Mouse (Mus musculus) urinary bladder, adult 2 months (tissue): ENCODE results near the gene Jarid2. TPM values are rescaled to one million over a fixed set of nuclear protein-coding genes. Genes with fewer than 3 reads are reported as not detected.

Experiments
- DNase-seq: peaks from one replicate; pipeline ENCODE4 v3.0.0; 2022; ENCODE audit warnings: low spot score
- polyA plus RNA-seq: library from polyadenylated mRNA; depleted of rRNA; stranded (reverse); fragments of >200 nt; gene quantifications from 2 replicates; pipeline ENCODE4 v1.2.3, GENCODE M21; 2012

Gene Jarid2
- polyA plus RNA-seq, 1 experiment = 15.2 TPM

DNA sequence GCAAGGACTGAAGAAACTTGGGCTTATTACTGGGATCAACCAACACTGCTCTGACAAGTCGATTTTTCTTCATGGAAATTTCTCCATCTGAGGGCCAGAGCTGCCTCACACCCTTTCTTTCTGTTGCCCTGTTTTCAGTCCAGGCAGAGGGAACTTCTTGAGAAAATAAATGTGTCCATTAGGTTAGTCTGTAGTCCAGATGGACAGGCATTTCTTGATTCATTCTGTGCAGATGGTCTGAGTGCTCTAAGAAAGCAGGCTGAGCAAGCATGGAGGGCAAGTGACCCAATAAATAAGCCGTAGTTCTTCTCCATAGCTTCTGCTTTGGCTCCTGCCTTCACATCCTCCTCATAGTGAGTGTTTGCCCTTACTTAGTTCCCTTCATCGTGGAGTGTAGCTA is 46.1 kb downstream of the Jarid2 start:
- no peak for DNase-seq

DNA sequence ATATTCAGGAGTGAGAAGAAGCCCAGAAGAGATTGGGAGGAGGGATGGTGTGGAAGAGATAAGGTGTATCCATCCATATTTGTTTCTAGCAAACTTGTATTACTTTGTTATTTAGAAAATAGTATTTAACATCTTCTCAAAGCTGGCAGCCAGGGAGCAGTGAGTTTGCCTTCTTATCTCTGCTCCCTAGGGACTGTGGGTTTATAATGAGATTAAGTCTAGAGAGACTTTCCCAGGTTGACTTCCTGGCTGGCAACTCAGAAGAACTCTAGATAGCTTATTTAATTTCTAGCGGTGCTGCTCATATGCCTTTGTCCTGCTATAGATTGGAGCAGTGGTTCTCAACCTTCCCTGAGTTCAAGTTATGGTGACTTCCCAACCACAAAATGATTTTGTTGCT is 51.2 kb downstream of the Jarid2 start:
- no peak for DNase-seq

DNA sequence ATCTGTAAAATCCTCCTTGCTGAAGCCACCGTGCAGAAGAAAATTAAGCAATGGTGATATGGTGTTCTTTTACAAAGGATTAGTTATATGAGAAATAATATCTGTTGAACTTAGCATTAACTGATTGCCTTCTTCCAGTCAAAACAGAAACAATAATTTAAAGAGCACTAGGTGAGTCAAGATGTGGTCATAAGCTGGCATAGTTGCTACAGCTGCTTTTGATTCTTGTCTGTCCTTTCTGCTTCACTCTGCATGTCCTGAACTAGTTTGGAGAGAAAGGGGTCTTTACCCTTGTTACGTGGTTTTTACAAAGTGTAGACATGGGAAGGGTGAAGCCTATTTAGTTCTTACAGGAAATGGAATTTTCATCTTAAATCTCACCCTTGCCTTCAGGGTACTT is 51.9 kb downstream of the Jarid2 start:
- no peak for DNase-seq

DNA sequence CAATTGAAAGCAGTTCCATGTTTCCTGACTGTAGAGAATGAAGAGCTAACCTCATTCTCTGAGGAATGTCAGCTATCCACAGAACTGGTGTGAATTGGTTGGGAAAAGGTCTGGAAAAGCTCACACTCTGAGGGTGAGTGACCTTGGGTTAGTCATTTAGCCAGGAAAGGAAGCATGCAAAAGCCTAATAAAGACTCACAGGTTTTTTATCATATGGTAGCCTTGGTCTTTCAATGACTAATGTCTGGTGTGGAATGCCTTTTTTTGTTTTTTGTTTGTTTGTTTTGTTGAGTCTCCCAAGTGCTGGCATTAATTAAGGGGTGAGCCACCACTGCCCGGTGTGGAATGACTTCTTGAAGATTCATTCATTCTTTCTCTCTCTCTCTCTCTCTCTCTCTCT is 55.3 kb downstream of the Jarid2 start:
- DNase-seq = no peak

DNA sequence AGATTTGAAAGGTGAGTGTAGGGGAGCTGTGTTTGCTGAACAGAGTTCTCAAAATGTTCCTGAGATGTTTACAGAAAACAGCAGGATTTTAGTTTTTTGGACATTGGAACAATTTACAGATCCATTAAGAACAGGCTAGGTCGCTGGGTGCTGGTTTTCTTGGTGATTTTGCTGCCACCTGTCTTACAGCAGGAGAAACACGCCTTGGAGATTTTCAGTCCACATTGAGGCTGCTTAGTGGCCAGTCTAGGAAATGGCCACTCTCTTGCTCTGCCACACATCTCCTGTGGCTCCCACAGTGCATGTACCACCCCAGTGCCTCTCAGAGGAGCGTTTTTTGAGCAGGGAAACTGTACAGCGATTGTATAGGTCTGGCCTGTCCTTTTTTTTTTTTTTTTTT is 57.0 kb downstream of the Jarid2 start:
- no peak for DNase-seq

DNA sequence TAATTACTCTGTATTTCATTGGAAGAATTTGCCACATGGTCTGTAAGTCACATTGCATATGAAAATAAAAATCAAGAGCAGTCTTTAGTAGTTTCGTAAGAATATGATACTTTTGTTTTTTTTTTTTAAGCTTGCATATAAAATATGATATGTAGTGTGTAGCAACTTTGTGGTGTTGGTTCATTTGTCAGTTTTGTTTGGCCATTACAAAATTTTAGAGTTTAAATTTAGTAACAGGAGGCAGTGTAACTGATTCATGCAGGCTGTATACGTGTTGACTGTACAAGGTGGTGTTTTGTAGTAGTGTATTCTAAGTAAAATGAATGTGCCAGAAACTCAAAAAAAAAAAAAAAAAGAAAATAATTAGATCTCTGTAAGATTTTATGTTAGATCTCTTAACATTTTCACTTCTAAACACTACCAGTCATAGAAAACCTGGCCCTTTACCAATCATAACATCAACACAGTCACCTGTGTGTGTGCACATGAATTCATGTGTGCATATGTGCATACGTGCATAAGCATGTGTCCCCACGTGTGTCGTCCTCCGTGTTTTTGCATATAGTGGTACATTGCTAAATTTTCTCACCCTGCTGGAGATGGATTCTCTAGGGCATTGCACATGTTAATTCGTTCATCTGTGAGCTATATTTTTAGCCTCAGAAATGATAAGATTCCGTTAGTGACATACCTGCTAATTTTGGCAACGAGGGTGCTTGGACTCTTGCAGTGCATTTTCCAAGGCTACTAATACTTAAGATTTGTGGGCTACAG is 59.3 kb downstream of the Jarid2 start:
- DNase-seq = no peak

DNA sequence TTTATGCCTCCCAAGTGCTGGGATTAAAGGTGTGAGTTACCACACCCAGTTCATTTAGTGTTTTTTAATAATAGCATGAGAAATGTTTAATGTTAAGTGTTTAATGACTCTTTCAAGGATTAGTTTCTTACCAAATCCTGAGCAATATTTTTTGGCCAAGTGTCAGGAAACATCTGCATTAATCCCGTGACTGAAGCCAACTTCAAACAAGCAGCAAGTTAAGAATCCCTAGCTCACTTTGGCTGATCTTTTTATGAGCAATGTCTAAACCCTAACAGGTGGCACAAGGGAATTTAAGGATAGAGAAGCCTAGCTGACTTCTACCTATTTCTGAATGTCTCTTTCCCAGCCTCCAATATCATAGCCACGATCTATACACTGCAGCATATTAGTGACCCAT is 60.7 kb downstream of the Jarid2 start:
- no peak for DNase-seq

DNA sequence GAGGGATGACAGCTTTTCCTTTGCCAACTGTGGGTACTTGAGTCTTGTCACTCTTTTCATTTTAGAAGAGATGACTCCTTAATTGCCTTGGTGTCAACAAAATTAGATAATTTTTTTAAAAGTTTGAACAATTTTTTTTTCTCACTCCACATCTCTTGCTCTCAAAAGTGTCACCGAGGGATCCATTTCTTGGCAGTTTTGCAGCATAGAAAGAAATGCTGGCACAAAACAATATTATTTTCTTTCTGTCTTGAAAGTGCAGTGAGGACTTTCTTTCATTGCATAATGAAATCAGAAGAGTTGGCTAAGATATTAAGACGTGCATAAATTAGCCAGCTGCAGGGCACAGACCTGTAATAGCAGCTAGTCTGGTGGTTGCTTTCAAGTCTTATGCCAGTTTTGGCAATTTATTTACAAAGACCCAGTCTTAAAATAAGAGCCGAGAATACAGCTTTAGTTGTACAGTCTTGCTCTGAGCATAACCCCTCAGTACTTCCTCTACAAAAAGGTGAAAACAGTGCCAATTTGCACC is 63.2 kb downstream of the Jarid2 start:
- DNase-seq = no peak

DNA sequence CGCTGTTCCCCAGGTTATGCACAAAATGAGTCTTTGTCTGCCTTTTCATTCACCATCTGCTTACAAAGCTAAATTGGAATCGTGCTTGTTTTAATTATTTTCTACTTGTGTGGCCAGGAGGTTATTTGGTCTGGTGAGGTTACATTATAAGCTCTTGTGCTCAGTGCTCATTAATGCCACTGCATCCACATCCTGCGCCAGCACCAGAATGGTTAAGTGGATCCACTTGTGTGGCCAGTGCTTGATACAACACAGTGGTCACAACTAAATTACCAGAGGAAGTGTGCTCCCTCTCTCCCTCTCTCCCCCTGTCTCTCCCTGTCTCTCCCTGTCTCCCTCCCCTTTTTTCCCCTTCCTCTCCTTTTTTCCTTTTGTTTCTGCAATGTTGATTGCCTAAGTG is 66.6 kb downstream of the Jarid2 start:
- DNase-seq = no peak

DNA sequence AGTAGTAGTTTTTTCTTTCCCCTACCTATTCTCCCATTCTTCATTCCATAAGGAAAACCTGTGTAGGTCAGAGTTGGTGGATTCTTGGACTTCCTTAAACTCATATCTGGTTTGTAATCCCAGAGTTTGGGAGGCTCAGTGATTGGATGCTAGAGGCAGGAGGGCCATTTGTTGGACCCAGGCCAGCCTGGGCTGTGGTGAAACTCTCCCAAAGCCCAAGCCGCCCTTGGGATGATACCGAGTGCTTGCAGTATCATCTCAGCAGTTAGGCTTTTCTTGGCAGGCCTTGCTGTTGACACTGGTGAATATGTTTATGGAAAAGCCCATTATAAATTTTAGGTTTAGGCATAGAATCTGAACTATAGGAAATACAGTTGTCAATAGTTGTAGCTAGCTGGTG is 67.5 kb downstream of the Jarid2 start:
- no peak for DNase-seq

DNA sequence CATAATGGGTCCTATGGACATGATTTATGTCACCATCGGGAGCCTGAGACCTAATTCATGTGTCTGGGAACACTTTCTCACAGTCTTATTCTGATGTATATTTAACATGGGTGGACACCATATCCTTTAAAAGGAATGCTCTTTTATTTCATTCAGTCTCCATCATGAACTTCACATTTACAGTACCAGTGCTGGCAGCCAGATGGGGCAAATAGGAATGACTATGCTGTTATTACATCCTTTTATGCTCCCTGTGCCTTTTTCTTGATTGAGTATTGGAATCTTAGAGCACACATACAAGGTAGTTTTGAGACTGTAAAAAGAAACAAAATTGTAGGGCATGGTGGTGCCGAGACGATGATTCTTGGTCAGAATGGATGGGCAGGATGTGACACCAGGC is 69.0 kb downstream of the Jarid2 start:
- no peak for DNase-seq

DNA sequence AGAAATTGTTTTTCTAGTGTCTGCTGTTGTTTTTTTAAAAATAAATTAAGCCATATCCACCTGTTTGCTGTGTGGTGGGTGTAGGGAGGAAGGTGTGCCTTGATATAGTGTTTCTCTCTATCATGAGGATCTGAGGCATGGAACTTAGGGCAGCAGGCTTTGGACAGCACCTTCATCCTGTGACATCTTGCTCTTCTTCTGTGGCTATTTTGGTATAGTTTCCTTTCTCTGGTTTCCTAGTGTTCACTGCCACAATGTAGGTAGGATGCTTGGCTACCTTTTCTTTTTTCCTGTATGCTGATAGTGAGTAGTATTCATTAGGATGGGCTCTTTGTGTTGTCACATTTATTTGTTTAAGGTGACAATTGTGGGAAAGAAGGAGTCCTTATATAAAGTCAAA is 69.9 kb downstream of the Jarid2 start:
- DNase-seq = no peak

DNA sequence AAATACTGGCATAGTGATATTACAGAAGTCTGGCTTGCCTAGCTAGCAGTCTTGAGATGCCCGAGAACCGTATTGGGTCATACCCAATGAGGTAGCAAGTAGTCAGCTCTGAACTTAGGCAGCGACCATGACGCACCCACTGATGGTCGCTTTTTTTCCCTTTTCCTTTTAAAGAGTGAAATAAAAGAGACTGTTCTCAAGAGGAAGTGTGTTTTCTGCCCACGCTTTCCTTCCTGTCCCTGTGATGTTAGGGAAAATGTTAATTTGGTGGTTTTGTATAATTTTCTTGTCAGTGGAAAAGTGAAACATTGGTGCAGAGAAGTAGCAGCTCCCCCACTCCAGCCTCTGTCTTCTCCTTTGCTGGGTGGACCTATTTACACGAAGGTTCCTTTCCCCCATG is 70.8 kb downstream of the Jarid2 start:
- DNase-seq = no peak

DNA sequence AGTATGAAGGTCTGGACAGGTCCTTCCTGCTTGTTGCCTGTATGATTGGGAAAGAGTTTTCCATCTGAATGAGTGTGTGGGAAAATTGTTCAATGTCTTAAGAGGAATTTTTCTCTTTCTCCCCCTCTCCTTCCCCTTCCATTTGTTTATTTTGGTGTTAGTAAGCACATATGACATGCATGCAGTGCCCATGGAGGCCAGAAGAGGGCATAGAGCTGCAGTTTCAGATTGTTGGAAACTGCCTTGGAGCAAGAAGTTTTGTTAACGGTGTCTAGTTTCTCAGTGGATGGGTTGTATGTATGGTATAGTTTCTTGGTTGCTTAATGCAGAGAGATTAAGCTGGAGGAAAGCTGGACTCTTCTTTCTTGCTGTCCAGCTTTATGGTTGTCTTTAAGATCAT is 75.6 kb downstream of the Jarid2 start:
- no peak for DNase-seq

DNA sequence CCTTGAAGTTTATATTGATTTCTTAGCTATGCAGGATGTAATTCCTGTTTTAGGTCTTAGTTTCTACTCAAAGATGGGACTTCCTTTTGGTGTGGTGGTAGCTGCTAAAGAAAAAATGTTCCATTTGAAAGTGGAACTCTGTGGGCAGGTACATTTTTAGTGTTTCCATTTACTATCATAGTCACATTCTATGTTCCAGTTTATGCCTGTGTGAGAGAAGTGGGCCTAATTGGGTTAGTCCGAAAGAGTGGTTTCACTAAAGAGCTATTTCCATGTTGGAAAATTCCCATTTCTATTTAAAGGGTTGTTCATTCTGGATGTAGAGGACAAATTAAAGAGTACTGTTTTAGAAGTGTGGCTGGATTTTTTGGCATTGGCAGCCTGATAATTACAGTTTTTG is 79.0 kb downstream of the Jarid2 start:
- DNase-seq = no peak

DNA sequence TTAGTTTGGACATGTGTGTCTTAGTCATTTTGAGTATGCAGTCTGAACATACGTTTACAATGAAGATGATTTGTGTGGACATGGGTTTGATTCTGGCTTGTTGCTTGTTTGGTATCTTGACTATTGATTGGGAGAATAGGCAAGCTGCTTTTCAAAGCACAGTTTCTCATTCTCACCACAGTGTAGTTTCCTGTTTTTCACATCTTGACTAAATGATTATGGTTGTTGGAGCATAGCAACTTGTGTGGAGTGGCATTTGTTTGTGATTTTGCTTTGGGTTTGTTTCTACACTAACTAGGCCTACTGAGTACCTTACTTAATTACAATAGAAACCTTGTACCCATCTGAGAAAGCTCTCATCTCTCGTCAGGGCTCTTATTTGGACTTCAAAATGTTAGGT is 81.7 kb downstream of the Jarid2 start:
- no peak for DNase-seq

DNA sequence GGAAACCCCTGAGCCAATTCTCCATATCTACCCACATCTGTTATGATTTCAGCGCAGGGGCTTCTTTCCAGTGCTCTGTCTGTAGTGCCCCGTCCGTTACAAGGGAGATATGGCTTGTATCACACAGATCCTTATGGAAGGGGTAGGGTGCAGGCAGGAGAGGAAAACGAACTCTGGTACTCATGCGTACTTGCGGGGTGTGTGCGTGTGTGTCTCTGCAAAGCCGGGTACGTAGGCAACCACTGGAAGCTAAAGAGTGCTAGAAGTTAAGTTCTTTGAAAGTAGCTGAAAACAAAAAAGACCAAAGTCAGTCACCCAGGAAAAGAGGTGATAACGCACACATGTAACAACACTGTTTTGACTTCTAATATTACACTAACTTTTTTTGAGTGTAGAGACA is 82.3 kb downstream of the Jarid2 start:
- no peak for DNase-seq

DNA sequence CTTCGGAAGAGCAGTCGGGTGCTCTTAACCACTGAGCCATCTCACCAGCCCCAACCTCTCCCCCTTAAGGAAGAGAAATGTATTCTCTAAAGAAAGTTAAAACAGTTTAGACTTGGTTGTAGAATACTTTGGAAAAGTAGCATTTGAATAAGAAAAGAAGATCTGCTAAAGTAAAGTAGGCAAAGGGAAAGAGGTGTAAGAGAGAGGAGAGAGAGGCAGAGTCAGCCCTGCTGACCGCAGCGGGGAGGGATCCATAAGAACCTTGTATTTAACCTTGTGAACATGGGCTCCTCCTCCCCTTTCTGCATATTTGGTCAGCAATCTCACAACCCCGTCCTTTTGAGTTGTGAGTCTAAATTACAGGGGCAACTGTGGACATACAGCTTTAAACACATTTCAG is 83.1 kb downstream of the Jarid2 start:
- DNase-seq = no peak

DNA sequence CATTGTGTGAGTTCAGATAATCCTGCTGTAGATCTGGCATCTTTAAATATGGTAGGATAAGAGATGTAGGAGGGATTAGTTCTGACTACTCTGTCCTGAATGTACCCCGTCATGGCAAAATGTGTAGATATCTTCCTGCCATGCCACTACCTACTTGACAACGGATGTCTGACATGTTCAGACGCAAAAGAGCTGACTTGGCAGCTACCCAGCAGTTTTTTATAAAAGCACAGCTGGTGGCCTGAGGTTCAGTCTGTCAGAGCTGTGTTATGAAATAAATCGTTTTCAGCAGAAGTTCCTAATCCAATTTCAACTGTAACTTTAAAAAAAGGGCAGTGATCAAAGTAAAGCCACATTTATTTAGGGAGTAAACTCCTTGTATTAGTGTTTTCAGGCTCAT is 90.1 kb downstream of the Jarid2 start:
- no peak for DNase-seq

DNA sequence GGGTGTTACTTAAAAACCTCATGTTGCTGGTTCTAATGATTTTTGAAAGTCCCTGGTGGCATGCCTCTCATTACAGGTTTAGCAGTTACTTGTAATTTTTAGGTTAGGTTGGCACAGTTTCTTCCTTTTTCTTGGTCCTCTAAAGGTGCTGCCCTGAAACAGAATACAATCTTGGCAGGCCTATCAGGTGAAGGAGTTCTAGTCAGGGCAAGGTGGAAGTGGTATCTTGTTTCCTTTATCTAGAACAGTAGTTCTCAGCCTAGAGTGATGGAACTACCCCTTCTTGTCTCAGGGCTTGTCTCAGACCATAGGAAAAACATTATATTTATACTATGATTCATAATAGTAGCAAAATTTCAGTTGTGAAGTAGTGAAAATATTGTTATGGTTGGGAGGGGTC is 93.3 kb downstream of the Jarid2 start:
- DNase-seq = no peak

DNA sequence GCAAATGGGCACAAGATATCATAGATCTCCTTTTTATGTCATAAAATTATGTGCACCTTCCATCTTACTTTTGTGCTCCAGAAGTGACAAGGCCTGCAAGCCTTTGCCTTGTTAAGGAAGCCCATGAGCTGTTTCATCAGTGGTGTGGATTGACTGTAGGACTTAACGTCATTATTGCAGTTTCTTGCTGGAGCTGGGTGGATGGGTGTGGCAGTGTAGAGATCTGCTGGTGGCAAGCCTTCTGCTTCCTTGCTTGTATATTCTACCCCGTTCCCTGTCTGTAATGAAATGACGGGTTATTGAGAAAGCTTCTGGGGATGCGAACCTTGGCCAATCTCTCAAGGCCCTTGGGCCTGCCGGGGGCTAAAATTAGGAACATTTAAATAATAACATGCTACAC is 99.6 kb downstream of the Jarid2 start:
- no peak for DNase-seq

DNA sequence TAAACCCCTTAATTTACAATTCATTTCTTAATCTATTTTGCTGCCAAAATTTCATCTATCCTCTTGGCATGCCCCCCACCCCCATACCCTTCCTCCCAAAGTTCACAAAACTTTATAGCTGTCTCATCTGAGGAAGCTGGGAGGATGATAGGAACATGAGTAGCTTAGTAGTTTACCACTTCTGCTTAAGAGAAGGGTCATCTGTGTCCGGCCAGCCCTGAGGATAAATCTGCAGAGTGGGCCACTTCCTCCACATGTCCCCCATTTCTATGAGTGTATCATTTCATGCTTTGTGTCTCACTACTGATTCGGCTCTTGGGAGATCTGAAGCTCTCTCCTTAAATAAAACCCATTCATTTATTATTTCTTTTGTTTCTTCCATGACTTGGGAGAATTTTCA is 102.8 kb downstream of the Jarid2 start:
- no peak for DNase-seq

DNA sequence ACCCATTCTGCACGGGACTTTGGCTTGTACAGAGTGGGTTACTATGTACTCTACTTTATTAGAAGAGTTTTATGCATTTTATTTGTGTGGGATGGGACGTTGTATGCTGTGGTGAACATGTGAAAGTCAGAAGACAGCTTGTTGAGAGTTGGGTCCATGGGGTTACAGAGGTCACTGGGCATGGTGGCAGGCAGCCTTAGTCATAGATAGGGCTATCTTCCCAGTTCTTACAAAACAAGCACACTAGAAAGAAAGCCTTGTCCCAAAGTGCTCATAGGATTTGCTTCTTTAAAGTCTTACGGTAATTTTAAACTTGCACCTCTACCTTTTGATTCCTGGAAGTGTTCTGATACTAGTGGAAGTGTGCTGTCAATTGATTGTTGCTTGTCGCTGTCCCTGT is 103.6 kb downstream of the Jarid2 start:
- no peak for DNase-seq

DNA sequence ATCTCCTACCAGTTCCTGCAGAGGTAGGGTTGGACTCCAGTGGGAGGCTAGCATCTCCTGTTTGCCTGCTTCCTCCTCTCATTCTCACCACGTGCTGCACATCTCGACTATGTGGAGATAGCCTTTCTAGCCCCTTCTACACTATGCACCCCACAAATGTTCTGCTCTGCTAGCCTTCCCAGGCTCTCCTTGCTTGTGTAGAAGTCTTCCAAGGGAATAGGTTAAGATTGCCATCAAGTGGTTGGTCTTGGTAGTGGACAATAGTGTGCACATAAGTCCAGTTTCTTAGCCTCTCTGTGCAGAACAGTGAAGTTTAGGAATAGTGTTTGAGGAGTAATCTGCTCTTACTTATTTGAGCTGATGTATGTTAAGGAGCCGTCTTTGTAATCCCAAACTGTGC is 104.1 kb downstream of the Jarid2 start:
- no peak for DNase-seq
